Mouse (Mus musculus) heart, postnatal 0 days (tissue): ENCODE results near the gene Arpc2. TPM values are rescaled to one million over a fixed set of nuclear protein-coding genes. Genes with fewer than 3 reads are reported as not detected.

ENCODE experiments used
- ATAC-seq: fragments of 200-750 bp; cut with Nextera tagmentation; 2 replicates; pipeline ENCODE4 v1.8.0; 2017; ENCODE audit warnings: low read depth, moderate number of reproducible peaks, moderate library complexity; ENCODE audit not compliant: insufficient read depth
- DNase-seq: peaks from one replicate; pipeline ENCODE4 v3.0.0-alpha.2; 2016; ENCODE audit warnings: low spot score
- H3K27ac ChIP-seq: fragments of 300-500 bp; sonication (generic); 2 replicates; pipeline ENCODE4 v1.5.1; 2014; ENCODE audit warnings: low read depth, mild to moderate bottlenecking
- H3K27me3 ChIP-seq: fragments of 300-500 bp; sonication (generic); 2 replicates; pipeline ENCODE4 v1.6.1; 2014; ENCODE audit warnings: low read length, mixed read lengths; ENCODE audit not compliant: control insufficient read depth, insufficient read depth
- H3K36me3 ChIP-seq: fragments of 300-500 bp; sonication (generic); replicated peaks from 2 replicates; pipeline ENCODE4 v1.6.1; 2014; ENCODE audit warnings: low read length, mixed read lengths; ENCODE audit not compliant: control insufficient read depth, insufficient read depth
- H3K4me1 ChIP-seq: fragments of 300-500 bp; sonication (generic); 2 replicates; pipeline ENCODE4 v1.6.1; 2014; ENCODE audit warnings: antibody characterized with exemption; ENCODE audit not compliant: control insufficient read depth, insufficient read depth
- H3K4me2 ChIP-seq: fragments of 300-500 bp; sonication (generic); 2 replicates; pipeline ENCODE4 v1.6.1; 2014; ENCODE audit warnings: low read depth, mild to moderate bottlenecking, low read length, moderate library complexity
- H3K4me3 ChIP-seq: fragments of 300-500 bp; sonication (generic); 2 replicates; pipeline ENCODE4 v1.5.1; 2014; ENCODE audit warnings: low read depth, low read length
- H3K9ac ChIP-seq: fragments of 300-500 bp; sonication (generic); replicated peaks from 2 replicates; pipeline ENCODE4 v1.6.1; 2014; ENCODE audit warnings: low read depth, low read length, mixed read lengths
- H3K9me3 ChIP-seq: fragments of 300-500 bp; sonication (generic); replicated peaks from 2 replicates; pipeline ENCODE4 v1.6.1; 2016; ENCODE audit warnings: low read length; ENCODE audit not compliant: control insufficient read depth
- CTCF ChIP-seq: IDR thresholded peaks from 2 replicates; pipeline ENCODE4 v1.5.1; 2016; ENCODE audit warnings: antibody characterized with exemption, control low read depth, low read depth
- EP300 ChIP-seq: IDR thresholded peaks from 2 replicates; pipeline ENCODE4 v1.6.1; 2016; ENCODE audit warnings: antibody characterized with exemption, low read depth
- WGBS: fragments of 180-500 bp; shearing (Covaris S2); extraction: QIAGEN DNeasy Blood & Tissue Kit; methylation state at CpG from one replicate; pipeline ENCODE4 v1.1.7; 2014; 5-methylcytosine and 5-hydroxymethylcytosine counted together
- polyA plus RNA-seq: library from polyadenylated mRNA; unstranded; fragments of >200 nt; fragmentation: Nextera tagmentation; extraction: Ambion mirVana; gene quantifications from 2 replicates; pipeline ENCODE4 v1.2.1, GENCODE M21; 2015
- total RNA-seq: library from RNA; depleted of rRNA; stranded (reverse); fragments of >200 nt; gene quantifications from 2 replicates; pipeline ENCODE4 v1.2.3, GENCODE M21; 2014; ENCODE audit warnings: low replicate concordance

The Arpc2 gene
- total and polyA plus RNA-seq, 2 experiments from 2014 or later: 149 to 374 TPM

DNA sequence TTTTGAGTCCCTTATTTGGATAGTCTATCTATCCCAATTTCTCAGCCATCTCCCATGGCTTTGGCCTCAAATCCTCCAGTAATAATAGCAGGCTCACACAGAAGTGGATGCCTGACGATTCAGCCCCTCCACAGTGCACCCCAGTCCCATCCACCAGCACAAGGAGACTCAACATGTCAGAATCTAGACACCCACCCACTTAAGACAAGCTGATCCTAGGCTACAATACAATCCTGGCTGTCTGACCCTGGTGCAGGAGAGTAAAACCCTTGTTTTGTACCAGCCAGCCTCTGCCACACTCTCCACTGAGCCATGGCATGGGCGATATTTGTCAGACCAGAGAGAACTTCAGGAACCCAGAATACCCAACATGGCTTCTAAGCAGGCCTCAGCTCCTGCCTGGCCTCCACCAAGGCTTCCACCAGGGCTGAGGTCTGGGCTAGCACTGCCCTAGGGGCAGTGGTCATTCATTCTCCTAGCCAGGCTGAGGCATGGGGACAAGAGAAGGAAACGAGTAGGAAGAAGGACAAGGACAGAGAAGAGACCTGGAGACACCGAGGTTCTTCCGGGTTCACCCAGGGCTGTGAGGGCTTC, 62.4 kb downstream of the Arpc2 start:
- ATAC-seq (no peak), DNase-seq (no peak)
- Histone ChIP-seq H3K4me1 (peaks cover 86% of the 10 kb centered on the region), H3K27me3 (no peaks in the 10 kb centered on the region), H3K4me3 (no peak overlapping the region), H3K9me3 (no peaks in the 10 kb centered on the region), H3K36me3 (peaks cover 7% of the 10 kb centered on the region), H3K27ac (peak overlapping the region; percentile 98), H3K4me2 (no peak overlapping the region), H3K9ac (peak overlapping the region; percentile 32; the same call in 1 of the 2 replicates)
- 70% methylated on average over 5 of the region's 5 CpGs for WGBS
- TF ChIP-seq EP300: no peak
- TF ChIP-seq CTCF: no peak

- no peak for TF ChIP-seq CTCF
- no peak for TF ChIP-seq EP300
- H3K9ac ChIP-seq: peak overlapping the region; percentile 32; the same call in 1 of the 2 replicates
- ATAC-seq (no peak), DNase-seq (peak; percentile 66)
- H3K36me3 ChIP-seq: peaks cover 3% of the 10 kb centered on the region; the same call in 1 of the 2 replicates
- no peak overlapping the region for H3K4me2 ChIP-seq
- 26% methylated on average over 5 of the region's 5 CpGs for WGBS
- H3K4me3 ChIP-seq: no peak overlapping the region
- H3K27me3 ChIP-seq: no peaks in the 10 kb centered on the region
- no peaks in the 10 kb centered on the region for H3K9me3 ChIP-seq
- H3K27ac ChIP-seq: peak overlapping the region; percentile 98
- H3K4me1 ChIP-seq: peaks cover 84% of the 10 kb centered on the region
Observed at GRCm38 (mm10) chr1:74298996-74299395, 63.1 kb downstream of the Arpc2 start.

GRCm38 (mm10) chr1:74300347-74301110, 64.6 kb downstream of the Arpc2 start:
- Histone ChIP-seq H3K9me3 (no peaks in the 10 kb centered on the region), H3K4me3 (no peak overlapping the region), H3K27ac (peak overlapping the region; percentile 52), H3K27me3 (no peaks in the 10 kb centered on the region), H3K4me1 (peaks cover 71% of the 10 kb centered on the region), H3K36me3 (0 out of 2 replicates have a peak, but pooled peaks cover 3% of the 10 kb centered on the region), H3K4me2 (no peak overlapping the region), H3K9ac (0 out of 2 replicates have a peak overlapping the region, but pooled peaks have one; percentile 15)
- TF ChIP-seq EP300 (no peak), CTCF (no peak)
- DNase-seq (no peak), ATAC-seq (no peak)
- WGBS: 42% methylated on average over 6 of the region's 6 CpGs

DNA sequence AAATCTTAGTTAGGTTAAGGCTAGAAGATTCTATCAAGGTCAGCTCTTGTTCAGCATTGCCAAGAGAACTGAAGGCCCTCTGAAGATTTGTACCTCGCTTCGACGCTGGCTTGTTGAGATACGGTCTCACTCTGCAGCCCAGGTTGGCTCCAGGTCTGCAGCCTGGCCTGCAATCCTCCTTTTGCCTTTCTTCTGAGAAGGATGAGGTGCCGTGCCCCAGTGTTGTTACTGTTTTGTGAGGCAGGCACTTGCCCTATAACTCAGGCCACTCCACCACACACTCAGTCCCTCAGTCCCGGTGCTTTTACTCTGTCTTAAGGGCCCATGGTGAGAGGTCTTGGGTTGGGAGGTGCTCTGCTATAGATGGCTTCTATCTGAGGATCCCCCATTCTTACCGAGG, 66.3 kb downstream of the Arpc2 start:
- ATAC-seq (no peak), DNase-seq (no peak)
- H3K27ac ChIP-seq: no peak overlapping the region
- TF ChIP-seq EP300 (no peak), CTCF (no peak)
- H3K4me3 ChIP-seq: no peak overlapping the region
- 0 out of 2 replicates have a peak, but pooled peaks cover 3% of the 10 kb centered on the region for H3K36me3 ChIP-seq
- H3K9ac ChIP-seq: 0 out of 2 replicates have a peak overlapping the region, but pooled peaks have one; percentile 0
- 83% methylated on average over 7 of the region's 7 CpGs for WGBS
- H3K4me2 ChIP-seq: peak overlapping the region; percentile 67
- no peaks in the 10 kb centered on the region for H3K27me3 ChIP-seq
- peaks cover 55% of the 10 kb centered on the region for H3K4me1 ChIP-seq
- no peaks in the 10 kb centered on the region for H3K9me3 ChIP-seq

DNA sequence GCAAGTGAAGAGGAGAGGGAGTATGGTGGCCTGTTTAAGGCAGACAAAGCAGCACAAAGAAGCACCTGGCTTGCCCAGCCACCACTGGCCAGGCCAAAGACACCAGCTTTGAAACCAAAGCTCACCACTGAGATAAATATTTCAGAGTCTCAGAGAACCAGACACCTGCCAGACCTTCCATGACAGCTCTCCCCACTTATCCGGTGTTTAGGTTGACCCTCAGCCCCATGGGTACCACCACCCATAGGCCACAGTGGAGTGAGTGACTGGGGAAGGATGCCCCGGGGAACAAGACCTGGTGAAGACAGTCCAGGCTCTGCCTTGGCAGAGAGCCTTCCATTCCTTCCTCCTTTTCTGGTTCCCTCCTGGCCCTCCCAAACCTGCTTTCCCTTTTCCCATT, 67.0 kb downstream of the Arpc2 start:
- TF ChIP-seq EP300 (no peak), CTCF (no peak)
- ATAC-seq: no peak
- peak overlapping the region; percentile 67 for H3K4me2 ChIP-seq
- DNase-seq: no peak
- 51% methylated on average over 2 of the region's 2 CpGs for WGBS
- no peaks in the 10 kb centered on the region for H3K9me3 ChIP-seq
- H3K27me3 ChIP-seq: no peaks in the 10 kb centered on the region
- 0 out of 2 replicates have a peak, but pooled peaks cover 3% of the 10 kb centered on the region for H3K36me3 ChIP-seq
- H3K9ac ChIP-seq: no peak overlapping the region
- peak overlapping the region; percentile 64 for H3K4me3 ChIP-seq
- no peak overlapping the region for H3K27ac ChIP-seq
- H3K4me1 ChIP-seq: peaks cover 49% of the 10 kb centered on the region
